Mouse (Mus musculus) kidney, embryonic 15.5 days (tissue): Measurements from ENCODE around the gene Pnpla7. TPM values are rescaled to one million over a fixed set of nuclear protein-coding genes. Genes with fewer than 3 reads are reported as not detected.
"Not testable (repeated sequence)": the region's sequence is repeated elsewhere in the genome, so short reads cannot be mapped to it uniquely, and the experiment has no call there.

Source experiments
- ATAC-seq: fragments of 200-750 bp; cut with Nextera tagmentation; replicated peaks from 2 replicates; pipeline ENCODE4 v1.8.0; 2017; ENCODE audit warnings: moderate TSS enrichment; ENCODE audit not compliant: low FRiP score
- H3K27ac ChIP-seq: fragments of 300-500 bp; sonication (generic); 2 replicates; pipeline ENCODE4 v1.5.1; 2015; ENCODE audit warnings: mild to moderate bottlenecking, inconsistent platforms
- H3K27me3 ChIP-seq: fragments of 300-500 bp; sonication (generic); 2 replicates; pipeline ENCODE4 v1.6.1; 2015; ENCODE audit warnings: inconsistent platforms
- H3K36me3 ChIP-seq: fragments of 300-500 bp; sonication (generic); 2 replicates; pipeline ENCODE4 v1.6.1; 2015; ENCODE audit warnings: inconsistent platforms
- H3K4me1 ChIP-seq: fragments of 300-500 bp; sonication (generic); 2 replicates; pipeline ENCODE4 v1.6.1; 2015; ENCODE audit warnings: inconsistent platforms
- H3K4me2 ChIP-seq: fragments of 300-500 bp; sonication (generic); 2 replicates; pipeline ENCODE4 v1.6.1; 2015; ENCODE audit warnings: moderate library complexity, mild to moderate bottlenecking, inconsistent platforms
- H3K4me3 ChIP-seq: fragments of 300-500 bp; sonication (generic); replicated peaks from 2 replicates; pipeline ENCODE4 v1.5.1; 2015; ENCODE audit warnings: mild to moderate bottlenecking, inconsistent platforms
- H3K9ac ChIP-seq: fragments of 300-500 bp; sonication (generic); 2 replicates; pipeline ENCODE4 v1.6.1; 2015; ENCODE audit warnings: mild to moderate bottlenecking, inconsistent platforms
- H3K9me3 ChIP-seq: fragments of 300-500 bp; sonication (generic); replicated peaks from 2 replicates; pipeline ENCODE4 v1.6.1; 2016; ENCODE audit warnings: inconsistent platforms
- WGBS: fragments of 180-500 bp; shearing (Covaris S2); methylation state at CpG from one replicate; pipeline ENCODE4 v1.1.7; 2015; ENCODE audit warnings: mixed read lengths; 5-methylcytosine and 5-hydroxymethylcytosine counted together
- polyA plus RNA-seq: library from polyadenylated mRNA; unstranded; fragments of >200 nt; fragmentation: Nextera tagmentation; extraction: Ambion mirVana; gene quantifications from 2 replicates; pipeline ENCODE4 v1.2.1, GENCODE M21; 2015

Gene Pnpla7
- polyA plus RNA-seq, 1 experiment from 2014 or later, result 9.0 TPM

GRCm38 (mm10) chr2:24950189-24950535, 25.7 kb upstream of the Pnpla7 start:
- peak overlapping the region; percentile 78 for H3K4me2 ChIP-seq
- peak overlapping the region; percentile 80 for H3K9ac ChIP-seq
- H3K27me3 ChIP-seq, result no peaks in the 10 kb centered on the region
- H3K27ac ChIP-seq, result peak overlapping the region; percentile 78
- peak overlapping the region; percentile 69 for H3K4me3 ChIP-seq
- no peak; the same call in none of the 2 replicates for ATAC-seq
- peaks cover 16% of the 10 kb centered on the region for H3K4me1 ChIP-seq
- WGBS, result under 1% methylated on average over 31 of the region's 31 CpGs
- peaks cover 35% of the 10 kb centered on the region for H3K36me3 ChIP-seq
- no peaks in the 10 kb centered on the region for H3K9me3 ChIP-seq

DNA sequence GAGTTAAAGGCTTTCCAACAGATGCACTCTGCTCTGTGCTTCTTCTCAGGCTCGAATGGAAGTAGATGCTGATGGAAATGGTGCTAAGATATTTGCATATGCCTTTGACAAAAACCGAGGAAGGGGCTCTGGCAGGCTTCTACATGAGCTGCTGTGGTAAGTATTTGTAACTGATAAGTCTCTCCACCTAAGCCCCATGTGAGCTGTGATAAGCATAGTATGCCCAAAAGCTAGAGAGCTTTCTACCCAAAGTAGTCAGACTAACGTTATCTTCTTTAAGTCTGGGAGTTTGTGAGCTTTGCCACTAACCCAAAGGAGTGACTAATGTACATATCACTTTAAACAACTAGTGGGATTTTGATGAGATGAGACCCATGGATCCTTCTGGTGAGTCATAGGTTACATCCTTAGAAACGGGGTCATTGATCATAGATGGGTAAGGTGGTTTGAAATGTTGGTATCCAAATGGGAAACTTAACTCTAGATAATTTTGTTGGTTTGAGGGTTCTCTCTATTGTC, 23.2 kb upstream of the Pnpla7 start:
- no peak for ATAC-seq
- Histone ChIP-seq H3K27ac (no peak overlapping the region), H3K36me3 (peaks cover 60% of the 10 kb centered on the region), H3K9ac (no peak overlapping the region), H3K9me3 (no peaks in the 10 kb centered on the region), H3K4me2 (no peak overlapping the region), H3K4me1 (peaks cover 16% of the 10 kb centered on the region), H3K4me3 (no peak overlapping the region), H3K27me3 (no peaks in the 10 kb centered on the region)
- 89% methylated on average over 4 of the region's 4 CpGs for WGBS

GRCm38 (mm10) chr2:24960910-24961309, 14.9 kb upstream of the Pnpla7 start:
- H3K27me3 ChIP-seq, result no peaks in the 10 kb centered on the region
- H3K4me1 ChIP-seq, result peaks cover 10% of the 10 kb centered on the region
- no peak overlapping the region for H3K4me2 ChIP-seq
- H3K27ac ChIP-seq, result no peak overlapping the region
- WGBS, result 38% methylated on average over 3 of the region's 3 CpGs
- H3K4me3 ChIP-seq, result no peak overlapping the region
- H3K9ac ChIP-seq, result no peak overlapping the region
- no peak for ATAC-seq
- peaks cover 59% of the 10 kb centered on the region for H3K36me3 ChIP-seq
- H3K9me3 ChIP-seq, result no peaks in the 10 kb centered on the region

- ATAC-seq, result peak; percentile 86
- under 1% methylated on average over 28 of the region's 28 CpGs for WGBS
- peak within 1 kb of the TSS; percentile 77 for H3K9ac ChIP-seq
- H3K4me1 ChIP-seq, result peaks cover 10% of the 10 kb centered on the region
- peak within 1 kb of the TSS; percentile 73 for H3K4me3 ChIP-seq
- H3K36me3 ChIP-seq, result peaks cover 56% of the 10 kb centered on the region
- peak within 1 kb of the TSS; percentile 74 for H3K4me2 ChIP-seq
- H3K9me3 ChIP-seq, result no peaks in the 10 kb centered on the region
- no peaks in the 10 kb centered on the region for H3K27me3 ChIP-seq
- peak within 1 kb of the TSS; percentile 54; the same call in 1 of the 2 replicates for H3K27ac ChIP-seq
Measured at GRCm38 (mm10) chr2:24962304-24963000, 13.4 kb upstream of the Pnpla7 start, which contains the start of gene Dph7. TSS of gene Dph7 (plus strand) at chr2:24962400.

DNA sequence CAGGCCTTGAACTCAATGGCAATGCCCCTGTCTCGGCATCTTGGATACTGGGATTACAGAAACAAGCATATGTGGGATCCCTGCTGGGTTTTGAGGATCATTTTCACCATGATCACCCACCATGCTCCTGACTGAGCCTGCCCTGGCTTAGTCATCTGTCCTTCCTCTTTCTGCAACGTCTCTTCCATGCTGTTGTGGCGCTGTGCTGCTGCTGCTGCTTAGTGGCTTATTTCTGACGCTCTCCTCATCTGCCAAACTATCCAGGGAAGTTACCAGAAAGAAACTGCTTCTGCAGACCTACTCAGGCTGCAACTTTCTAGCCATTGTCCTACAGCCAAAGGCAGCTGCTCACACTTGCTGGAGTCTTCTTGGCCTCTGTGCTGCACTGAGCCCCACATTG, 5.4 kb upstream of the Pnpla7 start:
- no peak for ATAC-seq
- H3K27me3 ChIP-seq, result no peaks in the 10 kb centered on the region
- no peak overlapping the region for H3K4me3 ChIP-seq
- no peak overlapping the region for H3K27ac ChIP-seq
- no peak overlapping the region for H3K4me2 ChIP-seq
- no peaks in the 10 kb centered on the region for H3K9me3 ChIP-seq
- H3K4me1 ChIP-seq, result peaks cover 12% of the 10 kb centered on the region
- peaks cover 75% of the 10 kb centered on the region for H3K36me3 ChIP-seq
- H3K9ac ChIP-seq, result no peak overlapping the region
- 81% methylated on average over 4 of the region's 4 CpGs for WGBS

DNA sequence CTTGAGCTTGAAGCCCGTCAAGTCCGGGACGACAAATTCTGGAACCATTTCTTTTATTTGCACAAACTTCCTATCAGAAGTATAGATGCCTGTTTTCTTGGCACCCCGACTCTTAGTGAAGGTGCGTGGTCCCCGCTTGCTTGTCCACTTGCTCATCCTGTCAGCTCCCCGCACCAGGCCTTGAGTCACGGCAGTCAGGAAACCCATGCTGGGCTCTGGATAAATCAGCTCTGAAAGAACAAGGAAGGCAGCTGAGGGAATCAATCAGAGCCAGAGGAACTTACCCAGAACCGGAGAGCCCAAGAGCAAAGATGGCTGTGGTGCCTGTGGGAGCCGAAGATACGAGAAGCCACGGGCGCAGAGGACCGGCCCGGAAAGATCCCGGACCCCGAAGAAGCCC, 1.4 kb upstream of the Pnpla7 start:
- Histone ChIP-seq H3K9ac (peak overlapping the region; percentile 78), H3K4me3 (peak overlapping the region; percentile 64), H3K27ac (peak overlapping the region; percentile 97), H3K36me3 (peaks cover 40% of the 10 kb centered on the region), H3K4me2 (peak overlapping the region; percentile 96), H3K4me1 (peaks cover 17% of the 10 kb centered on the region)
- WGBS, result under 1% methylated on average over 17 of the region's 17 CpGs
- ATAC-seq, H3K9me3 ChIP-seq, H3K27me3 ChIP-seq: not testable (repeated sequence)

DNA sequence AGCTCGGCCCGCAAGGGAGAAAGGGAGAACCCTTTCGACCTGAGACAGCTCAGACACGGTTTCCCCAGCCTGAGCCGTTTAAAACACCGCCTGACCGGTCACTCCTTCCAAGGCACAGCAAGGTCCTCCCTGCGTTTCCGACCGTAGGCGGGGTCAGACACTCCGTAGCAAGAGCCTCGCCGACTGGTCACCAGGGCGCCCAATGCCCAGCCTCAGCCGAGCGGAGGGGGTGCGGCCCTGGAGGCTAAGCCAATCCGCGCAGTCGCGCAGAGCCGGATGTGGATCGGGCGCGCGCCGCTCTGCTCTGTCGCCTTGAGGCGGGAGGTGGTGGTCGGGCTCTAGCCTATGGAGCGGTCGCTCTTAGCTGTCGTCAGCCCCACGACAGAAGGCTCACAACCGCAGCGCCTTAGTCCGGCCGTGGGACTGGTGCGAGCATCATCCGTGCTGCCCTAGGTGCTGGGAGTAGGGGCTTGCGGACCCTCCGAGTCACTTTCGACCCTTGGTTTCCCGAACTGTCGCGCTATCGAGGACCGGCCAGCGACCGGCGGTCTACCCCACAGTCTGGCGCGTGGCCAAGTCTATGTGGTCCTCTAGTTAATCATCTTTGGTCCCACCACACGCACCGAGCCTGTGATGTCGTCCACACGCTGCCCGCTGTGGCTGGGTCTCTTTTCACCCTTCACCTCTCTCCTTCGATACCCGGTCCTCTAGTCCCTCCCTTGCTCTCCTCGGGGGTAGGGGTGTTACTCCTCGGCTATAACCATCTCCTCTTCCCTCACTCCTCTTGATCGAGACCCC, 728 bp upstream of the Pnpla7 start, which contains the start of gene Mrpl41:
Gene Mrpl41 (minus strand): TSS at position 193 of the 798 bp plus-strand sequence.
- Histone ChIP-seq H3K4me2 (peak within 1 kb of the TSS; percentile 96), H3K4me1 (peaks cover 17% of the 10 kb centered on the region), H3K4me3 (peak within 1 kb of the TSS; percentile 64), H3K36me3 (peaks cover 34% of the 10 kb centered on the region), H3K27me3 (no peaks in the 10 kb centered on the region), H3K9me3 (no peaks in the 10 kb centered on the region), H3K9ac (peak within 1 kb of the TSS; percentile 78), H3K27ac (peak within 1 kb of the TSS; percentile 97)
- under 1% methylated on average over 64 of the region's 64 CpGs for WGBS
- peak; percentile 99 for ATAC-seq

DNA sequence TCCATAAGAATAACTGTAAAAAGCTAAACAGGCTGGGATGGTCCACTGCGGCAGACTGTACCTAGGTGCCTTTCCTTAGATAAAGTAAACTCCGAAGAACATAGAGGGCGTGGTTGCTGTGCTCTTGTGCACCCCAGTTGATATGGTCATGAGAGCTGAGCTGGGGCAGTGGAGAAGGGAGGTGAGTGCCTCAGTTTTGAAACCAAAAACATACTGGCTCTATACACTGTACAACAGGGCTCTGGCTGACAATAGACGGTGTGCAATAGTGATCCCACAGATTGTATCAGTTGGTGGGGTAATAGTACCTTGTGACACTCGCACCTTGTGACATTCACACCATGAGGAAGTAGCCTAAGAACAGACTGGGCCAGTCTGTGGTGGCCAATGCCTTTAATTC, 1.1 kb downstream of the Pnpla7 start:
- Histone ChIP-seq H3K36me3 (peaks cover 15% of the 10 kb centered on the region), H3K4me1 (peaks cover 17% of the 10 kb centered on the region), H3K4me2 (no peak overlapping the region), H3K9ac (no peak overlapping the region), H3K27ac (no peak overlapping the region), H3K27me3 (no peaks in the 10 kb centered on the region), H3K9me3 (no peaks in the 10 kb centered on the region), H3K4me3 (no peak overlapping the region)
- no peak for ATAC-seq
- 92% methylated on average over 5 of the region's 5 CpGs for WGBS

GRCm38 (mm10) chr2:24987762-24988161, 11.9 kb downstream of the Pnpla7 start:
- WGBS, result 49% methylated on average over 2 of the region's 2 CpGs
- H3K4me2 ChIP-seq, result no peak overlapping the region
- no peak overlapping the region for H3K27ac ChIP-seq
- ATAC-seq, result no peak
- peaks cover 17% of the 10 kb centered on the region; the same call in 1 of the 2 replicates for H3K36me3 ChIP-seq
- H3K4me3 ChIP-seq, result no peak overlapping the region
- no peaks in the 10 kb centered on the region for H3K9me3 ChIP-seq
- no peak overlapping the region for H3K9ac ChIP-seq
- no peaks in the 10 kb centered on the region for H3K27me3 ChIP-seq
- no peaks in the 10 kb centered on the region for H3K4me1 ChIP-seq

- Histone ChIP-seq H3K27ac (no peak overlapping the region), H3K4me3 (no peak overlapping the region), H3K4me2 (no peak overlapping the region), H3K9ac (no peak overlapping the region), H3K9me3 (no peaks in the 10 kb centered on the region), H3K27me3 (no peaks in the 10 kb centered on the region), H3K36me3 (no peaks in the 10 kb centered on the region), H3K4me1 (no peaks in the 10 kb centered on the region)
- ATAC-seq, result no peak
- WGBS, result 85% methylated on average over 6 of the region's 6 CpGs
Measured at GRCm38 (mm10) chr2:24995332-24995731, 19.5 kb downstream of the Pnpla7 start.

DNA sequence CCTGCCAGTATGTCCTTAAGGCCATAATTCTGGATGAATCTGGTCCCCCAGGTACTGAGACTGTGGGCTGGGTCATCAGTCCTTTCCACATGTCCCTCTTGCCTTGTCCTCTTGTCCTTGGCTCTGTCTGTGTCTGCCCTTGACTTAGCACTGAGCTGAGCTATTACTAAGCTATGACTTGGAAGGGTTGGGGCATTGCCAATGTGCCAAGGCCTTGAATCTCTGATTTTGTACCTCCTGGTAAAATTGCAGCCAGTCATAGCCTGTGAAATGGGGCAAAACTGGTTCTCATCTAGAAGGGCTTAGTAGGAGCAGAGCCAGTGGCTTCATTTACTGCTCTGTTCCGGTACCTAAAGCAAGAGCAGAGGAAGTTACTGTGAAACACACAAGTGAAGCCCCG, 20.6 kb downstream of the Pnpla7 start:
- Histone ChIP-seq H3K36me3 (no peaks in the 10 kb centered on the region), H3K9me3 (no peaks in the 10 kb centered on the region), H3K4me2 (no peak overlapping the region), H3K4me3 (no peak overlapping the region), H3K27me3 (no peaks in the 10 kb centered on the region), H3K27ac (no peak overlapping the region), H3K9ac (no peak overlapping the region), H3K4me1 (no peaks in the 10 kb centered on the region)
- 92% methylated on average over 2 of the region's 2 CpGs for WGBS
- no peak for ATAC-seq
